Mouse (Mus musculus): ENCODE data around the gene Tor1b. TPM values are rescaled to one million over a fixed set of nuclear protein-coding genes. Genes with fewer than 3 reads are reported as not detected.

Gene Tor1b
- 29.3 TPM for polyA plus RNA-seq (2015; fragmentation: Illumina TruSeq; extraction: RNeasy Lipid Tissue Mini Kit (QIAGEN cat#74804); ENCODE audit: low read depth, low replicate concordance)

GRCm38 (mm10) chr2:30952824-30953490 is at the start of gene Tor1b:
TSS of gene Tor1b (plus strand) at chr2:30952959.

GRCm38 (mm10) chr2:30929483-30930045 is 23.2 kb upstream of the Tor1b start, which contains the start of gene Ptges:
TSS of gene Ptges (minus strand) at chr2:30929863.

DNA sequence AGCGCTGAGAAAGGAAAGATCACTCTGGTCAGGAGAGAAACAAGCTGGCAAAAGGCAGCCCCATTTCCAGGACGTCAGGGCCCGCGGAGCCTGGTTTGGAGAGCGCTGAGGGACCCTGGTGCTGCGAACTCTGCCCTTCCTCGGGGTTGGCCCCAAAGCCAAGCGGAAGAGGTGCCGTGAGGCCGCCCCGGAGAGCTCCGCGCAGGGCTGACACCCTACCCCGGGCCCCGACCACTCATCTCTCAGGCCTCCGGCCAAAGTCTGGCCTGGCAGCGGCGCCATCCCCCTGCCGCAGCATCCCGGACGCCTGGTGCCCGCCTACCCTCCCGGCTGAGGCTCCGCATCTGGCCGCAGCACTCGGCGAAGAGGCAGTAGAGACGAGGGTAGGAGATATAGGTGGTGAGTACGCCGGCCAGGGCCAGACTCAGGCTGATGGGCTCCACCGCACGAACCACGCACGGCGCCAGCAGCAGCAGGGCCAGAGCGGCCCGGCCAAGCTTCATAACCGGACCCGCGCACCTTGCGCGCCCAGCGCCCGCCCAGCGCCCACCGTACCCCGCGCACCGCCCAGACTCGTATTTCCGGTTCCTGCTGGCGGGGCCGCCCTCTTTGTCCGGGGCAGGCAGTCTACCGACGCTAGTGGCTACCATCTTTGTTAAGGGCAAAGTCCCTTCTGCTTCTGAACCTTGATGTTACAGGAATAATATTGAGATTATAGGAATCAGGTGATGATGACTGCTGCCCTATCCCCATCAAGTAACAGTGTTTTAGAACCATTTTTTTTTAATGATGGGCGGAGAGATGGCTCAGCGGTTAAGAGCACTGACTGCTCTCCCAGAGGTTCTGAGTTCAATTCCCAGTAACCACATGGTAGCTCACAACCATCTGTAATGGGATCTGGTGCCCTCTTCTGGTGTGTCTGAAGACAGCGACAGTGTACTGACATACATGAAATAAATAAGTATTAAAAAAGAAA is 14.9 kb downstream of the Tor1b start, which contains the start of gene Tor1a:
Gene Tor1a (minus strand): TSS at position 582 of the 976 bp plus-strand sequence.

GRCm38 (mm10) chr2:30981790-30982513 is 29.2 kb downstream of the Tor1b start, which contains the start of the genes BC005624 and Usp20:
TSS of gene BC005624 (minus strand) at chr2:30982201.
TSS of gene Usp20 (plus strand) at chr2:30982279.

Other genes with a start within 250 kb of the Tor1b start
- gene 1700001O22Rik, start 149.3 kb upstream of the Tor1b start, polyA plus RNA-seq (2015; fragmentation: Illumina TruSeq; extraction: RNeasy Lipid Tissue Mini Kit (QIAGEN cat#74804); ENCODE audit: low read depth, low replicate concordance) = 7.1 TPM
- gene Ntmt1, start 145.1 kb upstream of the Tor1b start, polyA plus RNA-seq (2015; fragmentation: Illumina TruSeq; extraction: RNeasy Lipid Tissue Mini Kit (QIAGEN cat#74804); ENCODE audit: low read depth, low replicate concordance) = 39.7 TPM
- gene Asb6, start 122.6 kb upstream of the Tor1b start, polyA plus RNA-seq (2015; fragmentation: Illumina TruSeq; extraction: RNeasy Lipid Tissue Mini Kit (QIAGEN cat#74804); ENCODE audit: low read depth, low replicate concordance) = 29.0 TPM
- 1.1 TPM for gene Prrx2, start 118.0 kb upstream of the Tor1b start, polyA plus RNA-seq (2015; fragmentation: Illumina TruSeq; extraction: RNeasy Lipid Tissue Mini Kit (QIAGEN cat#74804); ENCODE audit: low read depth, low replicate concordance)
- gene Ptges, start 23.1 kb upstream of the Tor1b start, polyA plus RNA-seq (2015; fragmentation: Illumina TruSeq; extraction: RNeasy Lipid Tissue Mini Kit (QIAGEN cat#74804); ENCODE audit: low read depth, low replicate concordance) = 5.0 TPM
- gene Tor1a, start 15.0 kb downstream of the Tor1b start, polyA plus RNA-seq (2015; fragmentation: Illumina TruSeq; extraction: RNeasy Lipid Tissue Mini Kit (QIAGEN cat#74804); ENCODE audit: low read depth, low replicate concordance) = 57.1 TPM
- gene BC005624, start 29.2 kb downstream of the Tor1b start, polyA plus RNA-seq (2015; fragmentation: Illumina TruSeq; extraction: RNeasy Lipid Tissue Mini Kit (QIAGEN cat#74804); ENCODE audit: low read depth, low replicate concordance) = 85.4 TPM
- gene Usp20, start 29.3 kb downstream of the Tor1b start, polyA plus RNA-seq (2015; fragmentation: Illumina TruSeq; extraction: RNeasy Lipid Tissue Mini Kit (QIAGEN cat#74804); ENCODE audit: low read depth, low replicate concordance) = 42.2 TPM
- gene Fnbp1, start 189.0 kb downstream of the Tor1b start, polyA plus RNA-seq (2015; fragmentation: Illumina TruSeq; extraction: RNeasy Lipid Tissue Mini Kit (QIAGEN cat#74804); ENCODE audit: low read depth, low replicate concordance) = 94.0 TPM
- gene Gpr107, start 199.4 kb downstream of the Tor1b start, polyA plus RNA-seq (2015; fragmentation: Illumina TruSeq; extraction: RNeasy Lipid Tissue Mini Kit (QIAGEN cat#74804); ENCODE audit: low read depth, low replicate concordance) = 24.5 TPM